Mouse (Mus musculus): ENCODE measurements around the gene Recql5.

- TF ChIP-seq POLR2A (IDR thresholded peaks at IDR 0.05; ENCODE audit: insufficient read depth, low read depth, low read length) = no peak
- TF ChIP-seq CTCF (IDR thresholded peaks at IDR 0.05; ENCODE audit: insufficient read depth, low read depth, low read length) = no peak
Observed at GRCm38 (mm10) chr11:115931235-115931634, 2.0 kb downstream of the Recql5 start.

Data from olfactory bulb, adult 2 months (tissue).